Mouse (Mus musculus) bone marrow, adult 2 months (tissue): ENCODE data around the gene Hsdl2. TPM values are rescaled to one million over a fixed set of nuclear protein-coding genes. Genes with fewer than 3 reads are reported as not detected.
A peak's percentile ranks its signal among the peaks of the same experiment; 100 is the strongest.
"Not testable (repeated sequence)": the region's sequence is repeated elsewhere in the genome, so short reads cannot be mapped to it uniquely, and the experiment has no call there.

ENCODE experiments used
- H3K27ac ChIP-seq: fragments of 200-500 bp; 2 replicates; pipeline ENCODE4 v1.5.1; 2012; ENCODE audit warnings: low read depth, mild to moderate bottlenecking, control low read depth, inconsistent platforms, low read length; ENCODE audit not compliant: control insufficient read depth, poor library complexity, insufficient read depth
- H3K4me1 ChIP-seq: fragments of 200-500 bp; 2 replicates; pipeline ENCODE4 v1.6.1; 2011; ENCODE audit warnings: low read length; ENCODE audit not compliant: control insufficient read depth, insufficient read depth
- H3K4me3 ChIP-seq: fragments of 200-500 bp; replicated peaks from 2 replicates; pipeline ENCODE3; 2011; ENCODE audit warnings: mild to moderate bottlenecking, low read depth, low read length, control low read depth; ENCODE audit not compliant: control insufficient read depth
- CTCF ChIP-seq: fragments of 200-500 bp; IDR thresholded peaks from 2 replicates; pipeline ENCODE4 v1.5.1; 2011; ENCODE audit warnings: low read length, control low read depth; ENCODE audit not compliant: control insufficient read depth, insufficient read depth
- POLR2A ChIP-seq: fragments of 200-500 bp; IDR thresholded peaks from 2 replicates; pipeline ENCODE4 v1.6.1; 2011; ENCODE audit warnings: low read depth, mild to moderate bottlenecking, control low read depth, low read length, borderline replicate concordance; ENCODE audit not compliant: control insufficient read depth
- WGBS: fragments of 180-500 bp; shearing (Covaris S2); methylation state at CpG from one replicate; pipeline ENCODE4 v1.1.7; 2018; 5-methylcytosine and 5-hydroxymethylcytosine counted together
- polyA plus RNA-seq: library from polyadenylated mRNA; stranded (reverse); fragments of >200 nt; gene quantifications from 2 replicates; pipeline ENCODE4 v1.2.4, GENCODE M21; 2011; ENCODE audit warnings: low replicate concordance; ENCODE audit not compliant: missing spikeins, insufficient read depth, insufficient read length

Hsdl2 gene
- polyA plus RNA-seq, 1 experiment, result 15.2 TPM

DNA sequence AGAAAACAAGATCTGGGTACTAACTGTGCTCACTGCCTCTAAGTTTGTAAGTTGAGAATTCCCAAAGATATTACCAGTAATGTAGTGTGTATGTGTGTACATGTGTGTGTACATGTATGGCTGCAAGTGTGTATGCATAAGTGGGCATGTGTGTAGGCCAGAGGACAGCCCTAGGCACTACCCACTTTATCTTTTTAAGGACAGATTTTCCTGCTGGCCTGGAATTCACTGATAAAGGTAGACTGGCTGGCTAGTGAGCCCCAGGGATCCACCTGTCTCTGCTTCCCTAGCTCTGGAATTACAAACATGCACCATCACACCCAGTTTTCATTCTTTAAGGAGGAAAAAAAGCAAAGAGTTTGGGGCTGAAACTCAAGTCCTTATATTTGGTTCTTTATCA, 26.2 kb upstream of the Hsdl2 start:
- no peak overlapping the region for H3K27ac ChIP-seq
- no peaks in the 10 kb centered on the region; the same call in 1 of the 2 replicates for H3K4me1 ChIP-seq
- no peak for TF ChIP-seq POLR2A
- TF ChIP-seq CTCF, result no peak
- H3K4me3 ChIP-seq, result no peak overlapping the region

DNA sequence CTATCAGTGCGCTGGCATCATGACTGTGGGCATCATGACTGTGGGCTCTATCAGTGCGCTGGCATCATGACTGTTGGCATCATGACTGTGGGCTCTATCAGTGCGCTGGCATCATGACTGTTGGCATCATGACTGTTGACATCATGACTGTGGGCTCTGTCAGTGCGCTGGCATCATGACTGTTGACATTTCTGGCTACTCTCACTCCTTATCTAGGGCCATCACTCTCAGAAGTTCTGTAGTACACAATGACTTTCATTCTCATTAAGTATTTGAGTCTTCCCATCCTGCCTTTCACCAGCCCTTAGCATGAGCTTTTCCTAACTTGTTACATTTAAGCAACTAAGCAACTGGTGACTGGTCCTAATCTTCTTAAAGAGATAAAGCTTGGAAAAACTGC, 24.0 kb upstream of the Hsdl2 start:
- not testable (repeated sequence) for H3K4me3 ChIP-seq, H3K27ac ChIP-seq, H3K4me1 ChIP-seq
- 91% methylated on average over 4 of the region's 4 CpGs for WGBS

DNA sequence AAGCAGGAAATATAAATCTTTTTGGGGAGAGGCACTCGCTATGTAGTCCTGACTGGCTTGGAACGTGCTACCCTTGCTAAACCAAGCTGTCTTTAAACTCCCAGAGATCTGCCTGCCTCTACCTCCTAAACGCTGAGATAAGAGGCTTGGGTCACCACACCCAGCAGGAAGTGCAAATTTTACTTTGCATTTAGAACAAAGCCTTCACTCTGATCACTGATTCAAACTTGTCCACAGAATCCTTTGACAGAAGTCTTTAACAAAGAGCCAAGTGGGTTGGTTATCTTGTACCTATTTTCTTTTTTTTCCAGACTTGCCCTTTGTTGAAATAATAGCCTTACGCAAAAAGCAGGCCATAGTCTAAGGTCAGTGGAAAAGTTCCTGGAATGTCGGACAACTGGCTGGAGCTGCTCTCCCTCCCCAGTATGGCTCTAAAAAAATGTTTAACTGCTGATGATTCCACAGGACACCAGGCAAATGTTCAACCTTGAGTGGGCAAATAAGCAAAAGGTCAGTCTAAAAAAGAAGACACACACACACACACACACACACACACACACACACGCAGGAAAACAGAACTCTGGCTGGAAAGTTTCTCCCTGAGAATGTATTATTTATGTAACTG, 23.2 kb upstream of the Hsdl2 start:
- no peak for TF ChIP-seq CTCF
- TF ChIP-seq POLR2A, result no peak

DNA sequence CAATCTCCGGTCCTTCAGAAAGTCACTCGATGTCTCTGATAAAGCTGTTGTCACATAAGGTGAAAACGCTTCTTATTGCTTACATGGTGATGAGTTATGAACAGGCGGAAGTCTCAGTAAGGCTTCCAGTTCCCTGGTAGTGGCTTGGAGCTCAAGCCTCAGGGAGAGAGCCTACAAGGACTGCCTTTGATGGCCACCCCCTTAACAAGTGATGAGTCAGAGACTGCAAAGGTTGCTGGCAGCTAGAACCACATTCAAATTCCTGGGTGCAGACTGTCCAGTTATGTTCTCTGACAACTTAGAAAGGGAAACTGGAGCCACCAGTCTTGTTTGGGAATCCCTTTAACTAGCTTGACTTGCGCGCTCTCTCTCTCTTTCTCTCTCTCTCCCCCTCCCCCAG, 21.2 kb upstream of the Hsdl2 start:
- no peak for TF ChIP-seq POLR2A
- TF ChIP-seq CTCF, result no peak
- Histone ChIP-seq H3K27ac (no peak overlapping the region), H3K4me3 (no peak overlapping the region), H3K4me1 (no peaks in the 10 kb centered on the region; the same call in 1 of the 2 replicates)
- 95% methylated on average over 6 of the region's 6 CpGs for WGBS

More for the DNA sequence above, 23.2 kb upstream of the Hsdl2 start:
- no peaks in the 10 kb centered on the region; the same call in 1 of the 2 replicates for H3K4me1 ChIP-seq
- no peak overlapping the region for H3K4me3 ChIP-seq
- no peak overlapping the region for H3K27ac ChIP-seq
- WGBS, result 71% methylated on average over 6 of the region's 6 CpGs

DNA sequence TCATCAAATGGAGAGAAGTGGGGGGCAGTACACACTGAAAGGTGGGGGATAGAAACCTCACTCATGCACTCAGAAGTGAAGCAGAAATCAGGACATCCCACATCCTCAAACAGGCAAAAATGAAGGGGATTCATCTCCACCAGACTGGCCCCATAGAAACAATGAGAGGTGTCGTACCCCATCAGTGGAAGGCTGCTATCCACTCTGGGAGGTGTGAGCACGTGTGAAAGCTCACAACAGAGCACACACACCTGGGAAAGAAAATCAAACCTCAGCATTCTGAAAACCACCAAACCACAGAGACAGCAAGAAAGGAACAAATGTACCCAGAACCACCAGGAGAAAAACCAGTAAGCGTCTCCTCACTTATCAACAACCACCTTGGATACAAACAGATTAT, 17.2 kb upstream of the Hsdl2 start:
- Histone ChIP-seq H3K4me1 (no peaks in the 10 kb centered on the region; the same call in 1 of the 2 replicates), H3K4me3 (no peak overlapping the region), H3K27ac (no peak overlapping the region)
- TF ChIP-seq POLR2A (no peak), CTCF (no peak)
- WGBS, result 42% methylated on average over 3 of the region's 3 CpGs

DNA sequence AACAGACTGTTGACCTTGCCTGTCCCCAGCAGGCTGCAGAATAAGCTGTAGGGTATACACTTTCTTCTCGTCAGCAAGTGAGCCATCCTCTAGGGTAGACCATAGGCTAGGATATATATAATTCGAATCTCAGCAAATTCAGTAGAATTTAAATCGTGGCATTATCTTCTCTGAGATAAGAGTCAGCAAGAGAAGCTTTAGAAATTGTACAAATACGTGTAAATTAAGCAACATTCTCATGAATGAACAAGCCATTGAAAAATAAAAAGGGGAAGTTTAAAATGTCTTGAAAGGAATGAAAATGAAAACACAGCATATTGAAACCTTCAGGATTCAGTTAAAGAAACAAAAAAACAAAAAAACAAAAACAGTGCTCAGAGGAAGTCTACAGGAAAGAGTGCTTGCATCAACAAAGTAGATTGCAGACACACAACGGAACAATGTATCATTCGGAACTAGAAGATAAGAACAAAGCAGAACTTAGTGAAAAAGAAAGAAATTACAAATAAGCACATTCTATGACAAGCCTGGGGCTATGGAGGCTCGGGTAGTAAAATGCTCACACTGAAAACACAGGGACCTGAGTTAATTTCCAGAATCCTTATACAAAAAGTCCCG, 15.7 kb upstream of the Hsdl2 start:
- TF ChIP-seq POLR2A (no peak), CTCF (no peak)
- WGBS, result 7% methylated on average over 8 of the region's 8 CpGs
- Histone ChIP-seq H3K4me3 (no peak overlapping the region), H3K27ac (peak overlapping the region; percentile 22; the same call in 1 of the 2 replicates), H3K4me1 (no peaks in the 10 kb centered on the region; the same call in 1 of the 2 replicates)

DNA sequence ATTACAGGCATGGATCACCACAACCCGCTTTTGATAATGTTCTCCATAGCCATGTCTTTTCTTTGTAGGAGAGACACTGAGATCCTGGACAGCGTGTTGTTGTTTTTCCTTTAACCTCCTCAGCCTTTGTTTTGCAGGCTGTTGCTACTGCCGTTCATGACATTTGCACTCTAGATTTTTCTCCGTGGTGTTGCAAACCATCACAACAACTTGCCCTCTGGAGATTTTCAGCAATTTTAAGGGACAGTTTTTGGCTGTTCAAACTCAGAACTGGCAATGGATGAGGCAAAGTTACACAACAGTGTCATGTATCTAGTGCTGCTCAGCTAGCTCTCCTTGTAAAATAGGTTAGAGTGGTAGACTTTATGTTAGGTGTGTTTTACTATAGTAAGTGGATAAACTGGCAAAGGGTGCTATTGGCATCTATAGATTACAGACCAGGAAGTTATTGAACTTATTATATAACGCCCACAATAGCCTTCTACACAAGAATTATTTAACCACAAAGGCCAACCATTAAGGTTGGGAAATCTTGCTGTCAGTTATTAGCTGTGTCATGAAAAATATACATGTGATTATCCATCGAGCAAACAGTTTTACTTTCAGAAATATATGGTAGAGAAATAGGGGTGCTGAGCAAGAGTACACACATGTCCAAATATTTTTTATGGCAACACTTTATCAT, 13.6 kb upstream of the Hsdl2 start:
- TF ChIP-seq POLR2A (no peak), CTCF (no peak)
- Histone ChIP-seq H3K4me1 (no peaks in the 10 kb centered on the region; the same call in 1 of the 2 replicates), H3K27ac (no peak overlapping the region), H3K4me3 (no peak overlapping the region)
- 49% methylated on average over 6 of the region's 6 CpGs for WGBS

DNA sequence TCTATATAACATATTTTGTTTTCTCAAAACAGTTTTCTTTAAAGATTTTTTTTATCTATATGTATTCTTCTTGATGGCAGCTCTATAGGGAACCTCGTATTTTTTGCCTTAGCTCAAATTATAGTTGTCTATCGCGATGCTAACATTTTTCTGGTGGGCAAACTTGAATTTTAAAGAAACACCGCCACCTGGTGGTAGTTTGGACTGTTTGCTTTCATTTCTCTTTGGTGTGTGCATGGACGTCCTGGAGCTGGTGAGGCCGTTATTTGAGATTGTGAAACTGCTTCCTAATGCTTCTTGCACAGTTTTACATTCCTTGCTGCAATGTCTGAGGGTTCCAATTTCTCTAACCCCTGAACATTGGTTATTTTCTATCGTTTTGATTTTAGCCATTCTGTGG, 11.8 kb upstream of the Hsdl2 start:
- no peak overlapping the region for H3K4me3 ChIP-seq
- TF ChIP-seq POLR2A (no peak), CTCF (peak; percentile 49; the same call in 1 of the 2 replicates)
- no peak overlapping the region for H3K27ac ChIP-seq
- WGBS, result under 1% methylated on average over 7 of the region's 7 CpGs
- H3K4me1 ChIP-seq, result no peaks in the 10 kb centered on the region; the same call in 1 of the 2 replicates

DNA sequence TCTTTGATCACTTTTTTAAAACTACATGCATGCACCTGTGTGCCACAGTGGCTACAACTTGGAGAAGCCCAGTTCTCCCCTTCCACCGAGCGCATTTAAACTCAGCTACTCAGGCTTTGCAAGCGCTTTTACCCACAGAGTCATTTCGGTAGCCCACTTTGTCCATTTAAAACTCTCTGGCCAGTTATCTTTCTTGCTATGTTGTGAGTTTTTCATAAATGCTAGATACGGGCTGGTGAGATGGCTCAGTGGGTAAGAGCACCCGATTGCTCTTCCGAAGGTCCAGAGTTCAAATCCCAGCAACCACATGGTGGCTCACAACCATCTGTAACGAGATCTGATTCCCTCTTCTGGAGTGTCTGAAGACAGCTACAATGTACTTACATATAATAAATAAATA, 10.8 kb upstream of the Hsdl2 start:
- 88% methylated on average over 8 of the region's 8 CpGs for WGBS
- H3K4me1 ChIP-seq, H3K27ac ChIP-seq, H3K4me3 ChIP-seq: not testable (repeated sequence)
